In genomic region chr17:87433929-87434328, GRCm38 (mm10) we compare ENCODE assay signal across 39 mouse cellular contexts. TPM values are rescaled to one million over a fixed set of nuclear protein-coding genes. Genes with fewer than 3 reads are reported as not detected.
"Had no signal": no experiment of that assay in that cellular context is flagged by ENCODE, and none has a peak within 500 bp of the region (broad histone marks: within the 10 kb centered on the region; RNA-seq: fewer than 3 reads in every experiment).

No protein-coding gene starts in this region.

- H3K9ac ChIP-seq: embryonic facial prominence, embryonic 12.5 days; embryonic facial prominence, embryonic 13.5 days; embryonic facial prominence, embryonic 15.5 days; forebrain, embryonic 12.5 days; forebrain, embryonic 13.5 days; forebrain, embryonic 15.5 days; forebrain, postnatal 0 days had no signal

- ATAC-seq: forebrain, embryonic 13.5 days; forebrain, embryonic 14.5 days; forebrain, embryonic 15.5 days; forebrain, embryonic 16.5 days; forebrain, postnatal 0 days had no signal

- H3K4me2 ChIP-seq: embryonic facial prominence, embryonic 12.5 days; embryonic facial prominence, embryonic 13.5 days; embryonic facial prominence, embryonic 15.5 days; forebrain, embryonic 12.5 days; forebrain, embryonic 13.5 days; forebrain, embryonic 15.5 days had no signal

- H3K4me3 ChIP-seq: embryonic facial prominence, embryonic 10.5 days; embryonic facial prominence, embryonic 12.5 days; embryonic facial prominence, embryonic 13.5 days; embryonic facial prominence, embryonic 15.5 days; erythroblast, embryonic 14.5 days; forebrain, embryonic 10.5 days; forebrain, embryonic 12.5 days; forebrain, embryonic 13.5 days; forebrain, embryonic 15.5 days; gastrocnemius, adult 2 months; heart, adult 2 months had no signal

- H3K4me1 ChIP-seq: embryonic facial prominence, embryonic 12.5 days; embryonic facial prominence, embryonic 13.5 days; embryonic facial prominence, embryonic 15.5 days had no signal

- H3K9me3 ChIP-seq: embryonic facial prominence, embryonic 10.5 days; embryonic facial prominence, embryonic 12.5 days; embryonic facial prominence, embryonic 13.5 days; embryonic facial prominence, embryonic 15.5 days; forebrain, embryonic 10.5 days; forebrain, embryonic 12.5 days; forebrain, embryonic 13.5 days; forebrain, embryonic 15.5 days had no signal

- H3K27ac ChIP-seq: embryonic facial prominence, embryonic 10.5 days; embryonic facial prominence, embryonic 12.5 days; embryonic facial prominence, embryonic 13.5 days; embryonic facial prominence, embryonic 15.5 days; forebrain, embryonic 10.5 days; forebrain, embryonic 12.5 days; forebrain, embryonic 13.5 days; forebrain, embryonic 15.5 days; gastrocnemius, adult 2 months; heart, adult 2 months had no signal

- H3K27me3 ChIP-seq: embryonic facial prominence, embryonic 12.5 days; embryonic facial prominence, embryonic 13.5 days; embryonic facial prominence, embryonic 15.5 days; forebrain, embryonic 12.5 days; forebrain, embryonic 13.5 days; forebrain, embryonic 15.5 days had no signal

- DNase-seq: cerebellum, adult 2 months; cerebellum, adult 8-10 months; cerebellum, adult 9-10 months; cerebellum, adult 9-11 months; cerebellum, postnatal 10 days; cerebellum, postnatal 14 days; cerebellum, postnatal 25 days; cerebellum, postnatal 36 days; embryo, embryonic 11 days; forebrain, postnatal 0 days; gastrocnemius, adult 2 months; gastrocnemius, postnatal 10 days; gastrocnemius, postnatal 14 days; gastrocnemius, postnatal 25 days; gastrocnemius, postnatal 36 days; heart, adult 11 months; heart, adult 18-20 months; heart, adult 2 months had no signal

RNA-seq across cellular contexts. Expression of gene Stpg4, which starts 6.4 kb away (rescaled TPM):
- total RNA-seq: common myeloid progenitor, adult 5-6 weeks; forebrain, postnatal 0 days; gastrocnemius, adult 18-20 months; gastrocnemius, adult 2 months; gastrocnemius, adult 8-10 months; gastrocnemius, postnatal 10 days; gastrocnemius, postnatal 14 days; gastrocnemius, postnatal 25 days; gastrocnemius, postnatal 36 days; gastrocnemius, postnatal 4 days; granulocyte monocyte progenitor cell, adult 5-6 weeks; heart, adult 18-20 months; heart, adult 2 months; heart, adult 8-10 months had no signal
- polyA plus RNA-seq: cerebellum, adult 2 months; cortical plate, adult 2 months; embryonic facial prominence, embryonic 10.5 days; embryonic facial prominence, embryonic 11.5 days; embryonic facial prominence, embryonic 12.5 days; embryonic facial prominence, embryonic 13.5 days; embryonic facial prominence, embryonic 14.5 days; embryonic facial prominence, embryonic 15.5 days; erythroblast, embryonic 14.5 days; forebrain, embryonic 10.5 days; forebrain, embryonic 12.5 days; forebrain, embryonic 13.5 days; forebrain, embryonic 14.5 days; forebrain, embryonic 15.5 days; forebrain, embryonic 16.5 days; forebrain, postnatal 0 days; frontal cortex, adult 2 months had no signal
